Mouse (Mus musculus) E14TG2a.4 (cell line): ENCODE data around the gene Zfp456.

Source experiments
- H3K27me3 ChIP-seq: 2 replicates; pipeline ENCODE4 v1.6.1; 2014; ENCODE audit warnings: low read length, control low read depth; ENCODE audit not compliant: insufficient read depth
- H3K36me3 ChIP-seq: 2 replicates; pipeline ENCODE4 v1.6.1; 2014; ENCODE audit warnings: low read length, control low read depth; ENCODE audit not compliant: insufficient read depth
- H3K4me1 ChIP-seq: replicated peaks from 2 replicates; pipeline ENCODE4 v1.6.1; 2014; ENCODE audit warnings: low read depth, low read length, control low read depth
- H3K4me3 ChIP-seq: replicated peaks from 2 replicates; pipeline ENCODE4 v1.5.1; 2014; ENCODE audit warnings: mild to moderate bottlenecking, low read length
- H3K9me3 ChIP-seq: 2 replicates; pipeline ENCODE4 v1.6.1; 2014; ENCODE audit warnings: low read length, control low read depth
- CTCF ChIP-seq: conservative IDR thresholded peaks from 2 replicates; pipeline ENCODE4 v1.5.1; 2014; ENCODE audit warnings: low read length
- NANOG ChIP-seq: IDR thresholded peaks from 2 replicates; pipeline ENCODE4 v1.6.1; 2014; ENCODE audit warnings: borderline replicate concordance, low read length, mixed read lengths
- POU5F1 ChIP-seq: IDR thresholded peaks from 2 replicates; pipeline ENCODE4 v1.6.1; 2014; ENCODE audit warnings: low read length, borderline replicate concordance

Gene Zfp456

GRCm38 (mm10) chr13:67360131-67360744 lies 15.4 kb downstream of the Zfp456 start, which contains the start of the genes Gm28044 and Zfp953:
Gene Gm28044, minus strand, starts transcription at chr13:67360536.
Gene Zfp953, minus strand, starts transcription at chr13:67360605.
- Histone ChIP-seq H3K27me3 (no peaks in the 10 kb centered on the region), H3K4me3 (peak within 1 kb of the TSS; percentile 90), H3K4me1 (peaks cover 7% of the 10 kb centered on the region), H3K9me3 (no peaks in the 10 kb centered on the region), H3K36me3 (no peaks in the 10 kb centered on the region)
- TF ChIP-seq POU5F1: no peak
- TF ChIP-seq CTCF: no peak; the same call in 1 of the 2 replicates
- TF ChIP-seq NANOG: no peak

- no peak overlapping the region for H3K4me3 ChIP-seq
These were observed 23.8 kb downstream of the Zfp456 start for GRCm38 (mm10) chr13:67351854-67352253.

GRCm38 (mm10) chr13:67343422-67343821 lies 32.2 kb downstream of the Zfp456 start:
- H3K27me3 ChIP-seq: no peaks in the 10 kb centered on the region
- peaks cover 11% of the 10 kb centered on the region for H3K9me3 ChIP-seq
- peaks cover 34% of the 10 kb centered on the region for H3K36me3 ChIP-seq
- H3K4me1 ChIP-seq: no peaks in the 10 kb centered on the region
- TF ChIP-seq POU5F1 (no peak), NANOG (no peak), CTCF (no peak)
- H3K4me3 ChIP-seq: no peak overlapping the region

More at GRCm38 (mm10) chr13:67351854-67352253, 23.8 kb downstream of the Zfp456 start:
- H3K36me3 ChIP-seq: no peaks in the 10 kb centered on the region
- H3K4me1 ChIP-seq: no peaks in the 10 kb centered on the region; the same call in 1 of the 2 replicates
- H3K27me3 ChIP-seq: no peaks in the 10 kb centered on the region
- TF ChIP-seq NANOG (no peak), POU5F1 (no peak), CTCF (no peak)
- no peaks in the 10 kb centered on the region for H3K9me3 ChIP-seq

GRCm38 (mm10) chr13:67332877-67333276 lies 42.7 kb downstream of the Zfp456 start:
- TF ChIP-seq POU5F1: no peak
- TF ChIP-seq CTCF: no peak
- TF ChIP-seq NANOG: no peak
- no peaks in the 10 kb centered on the region for H3K36me3 ChIP-seq

GRCm38 (mm10) chr13:67332019-67332724 lies 43.4 kb downstream of the Zfp456 start, which contains the start of gene Zfp595:
Gene Zfp595, minus strand, starts transcription at chr13:67332570.
- no peaks in the 10 kb centered on the region for H3K36me3 ChIP-seq
- H3K27me3 ChIP-seq: peaks cover 5% of the 10 kb centered on the region; the same call in 1 of the 2 replicates
- peaks cover 12% of the 10 kb centered on the region for H3K4me1 ChIP-seq
- peak within 1 kb of the TSS; percentile 71 for H3K4me3 ChIP-seq
- no peaks in the 10 kb centered on the region for H3K9me3 ChIP-seq
- no peak for TF ChIP-seq POU5F1
- peak; percentile 47 for TF ChIP-seq CTCF

More at GRCm38 (mm10) chr13:67332877-67333276, 42.7 kb downstream of the Zfp456 start:
- Histone ChIP-seq H3K4me3 (peak overlapping the region; percentile 71), H3K9me3 (no peaks in the 10 kb centered on the region), H3K27me3 (peaks cover 5% of the 10 kb centered on the region; the same call in 1 of the 2 replicates), H3K4me1 (peaks cover 12% of the 10 kb centered on the region)
